Mouse (Mus musculus) liver, adult (tissue): ENCODE measurements at regions not wholly inside any gene's neighbourhood (a gene's known extent, or its start where the extent isn't known, plus 50 kb on each side); places are given as distances from the start of the nearest gene placed in this dataset.
A peak's percentile ranks its signal among the peaks of the same experiment; 100 is the strongest.

ENCODE experiments used
- GATA4 ChIP-seq: IDR thresholded peaks from 2 replicates; pipeline ENCODE4 v1.6.1; 2014; ENCODE audit warnings: mild to moderate bottlenecking, low read length; ENCODE audit not compliant: insufficient replicate concordance

GRCm38 (mm10) chr10:111084267-111084780 lies 74.4 kb upstream of the Zdhhc17 start:
- TF ChIP-seq GATA4, result no peak

- no peak for TF ChIP-seq GATA4
Measured at GRCm38 (mm10) chr10:111083861-111084260, 73.9 kb upstream of the Zdhhc17 start.

- no peak for TF ChIP-seq GATA4
Measured at GRCm38 (mm10) chr10:111083338-111083737, 73.4 kb upstream of the Zdhhc17 start.

- TF ChIP-seq GATA4, result no peak
Measured at GRCm38 (mm10) chr10:111080322-111080721, 70.4 kb upstream of the Zdhhc17 start.

GRCm38 (mm10) chr10:111079051-111079450 lies 69.1 kb upstream of the Zdhhc17 start:
- no peak for TF ChIP-seq GATA4

GRCm38 (mm10) chr10:111077632-111078031 lies 67.7 kb upstream of the Zdhhc17 start:
- no peak for TF ChIP-seq GATA4

GRCm38 (mm10) chr10:111073851-111074430 lies 64.0 kb upstream of the Zdhhc17 start:
- TF ChIP-seq GATA4, result no peak

GRCm38 (mm10) chr10:111073262-111073661 lies 63.3 kb upstream of the Zdhhc17 start:
- no peak for TF ChIP-seq GATA4

GRCm38 (mm10) chr10:111072554-111072909 lies 62.6 kb upstream of the Zdhhc17 start:
- no peak for TF ChIP-seq GATA4

GRCm38 (mm10) chr10:111071805-111072553 lies 62.0 kb upstream of the Zdhhc17 start:
- no peak for TF ChIP-seq GATA4

GRCm38 (mm10) chr10:111066146-111066545 lies 56.2 kb upstream of the Zdhhc17 start:
- no peak for TF ChIP-seq GATA4

- peak; percentile 56; the same call in 1 of the 2 replicates for TF ChIP-seq GATA4
Measured at GRCm38 (mm10) chr10:111060626-111061025, 50.7 kb upstream of the Zdhhc17 start.
